Mouse (Mus musculus): ENCODE results near the gene Shroom3.

DNA sequence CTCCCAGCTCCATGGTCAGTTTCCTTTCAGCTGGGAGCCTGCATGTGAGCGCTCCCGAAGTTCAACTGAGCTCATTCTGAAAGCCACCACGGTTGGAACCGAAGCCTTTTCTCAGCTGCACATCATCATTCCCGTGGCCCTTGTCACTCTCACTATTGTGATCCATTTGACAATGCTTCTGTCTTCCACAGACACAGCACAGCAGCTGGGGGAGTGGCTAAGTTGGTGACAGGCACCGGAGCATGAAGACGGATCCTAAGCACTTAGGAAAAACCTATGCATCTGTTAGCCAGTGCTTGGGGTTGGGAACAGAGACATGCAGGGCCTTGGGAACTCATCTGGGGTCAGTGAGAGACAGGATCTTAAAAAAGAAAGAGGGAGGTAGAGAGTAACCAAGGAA, 121.1 kb downstream of the Shroom3 start:
- no peak for TF ChIP-seq USF1 (IDR thresholded peaks at IDR 0.05; ENCODE audit: low read depth)
- TF ChIP-seq CTCF (IDR thresholded peaks at IDR 0.05; ENCODE audit: control insufficient read depth, insufficient read depth, insufficient read length): no peak
- no peak for TF ChIP-seq MAX (IDR thresholded peaks at IDR 0.05)
- no peak for TF ChIP-seq MYOG (IDR thresholded peaks at IDR 0.05; ENCODE audit: control insufficient read depth, extremely low read depth, insufficient read length)
- no peak for TF ChIP-seq MYOD1 (IDR thresholded peaks at IDR 0.05; ENCODE audit: control insufficient read depth, insufficient read length, low read depth)
